Mouse (Mus musculus): ENCODE results near the gene AY358078. TPM values are rescaled to one million over a fixed set of nuclear protein-coding genes. Genes with fewer than 3 reads are reported as not detected.
"Not testable (repeated sequence)": the region's sequence is repeated elsewhere in the genome, so short reads cannot be mapped to it uniquely, and the experiment has no call there.

Gene AY358078
- polyA plus RNA-seq, 1 experiment from 2014 or later: not detected

DNA sequence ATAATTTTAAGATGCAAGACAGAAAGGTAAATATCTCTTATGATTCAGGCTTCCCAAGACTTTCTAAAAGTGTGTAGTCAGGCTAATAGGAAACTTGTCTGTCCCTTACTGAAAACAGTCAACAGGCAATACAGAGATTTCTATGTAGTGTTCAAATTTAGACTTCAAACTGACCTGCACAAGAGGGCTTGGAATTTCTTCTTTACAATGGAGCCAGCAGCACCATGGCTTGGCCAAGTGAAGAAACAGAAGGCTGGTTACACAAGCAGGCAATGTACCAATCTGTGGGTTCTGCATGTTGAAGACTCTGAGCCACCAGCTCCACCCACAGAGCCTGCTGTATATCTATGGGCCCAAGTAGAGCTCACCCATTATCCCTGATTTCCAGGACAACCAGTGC, 53.6 kb downstream of the AY358078 start, which contains the start of gene Ear6:
Gene Ear6, plus strand, starts transcription at position 301 of the 400 bp plus-strand sequence.
- no peaks in the 10 kb centered on the region for H3K9me3 ChIP-seq (replicated peaks; ENCODE audit: control insufficient read depth, low read length)
- H3K4me2 ChIP-seq (ENCODE audit: low read depth, low read length): no peak within 1 kb of the TSS
- H3K4me3 ChIP-seq (replicated peaks; ENCODE audit: low read length): no peak within 1 kb of the TSS
- no peaks in the 10 kb centered on the region for H3K27me3 ChIP-seq (ENCODE audit: control insufficient read depth, insufficient read depth, low read length)
- no peak within 1 kb of the TSS for H3K9ac ChIP-seq (ENCODE audit: low read length)
- H3K36me3 ChIP-seq (ENCODE audit: control insufficient read depth, insufficient read depth, low read length): no peaks in the 10 kb centered on the region
- no peaks in the 10 kb centered on the region for H3K4me1 ChIP-seq (ENCODE audit: control insufficient read depth, insufficient read depth, low read length)
- no peak for ATAC-seq (ENCODE audit: insufficient read depth, low FRiP score)
- no peak within 1 kb of the TSS for H3K27ac ChIP-seq (ENCODE audit: low read length)

DNA sequence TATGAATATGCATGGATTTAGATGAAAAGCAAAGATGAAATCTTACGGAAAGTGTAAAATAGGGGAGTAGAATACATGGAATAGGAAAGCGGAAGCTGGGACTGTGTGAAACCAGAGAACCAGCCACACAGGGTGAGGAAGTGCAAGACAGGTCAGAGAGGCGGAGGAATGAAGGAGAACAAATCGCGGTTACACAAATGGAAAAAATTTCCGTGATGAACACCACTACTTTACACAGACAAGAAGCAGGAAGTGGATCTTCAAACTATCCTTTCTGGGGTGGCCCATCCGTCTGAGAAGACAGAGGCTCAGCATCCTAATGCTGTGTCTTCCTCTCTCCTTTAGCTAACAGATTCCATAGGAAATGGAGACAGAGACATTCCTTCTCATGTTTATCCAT, 55.4 kb downstream of the AY358078 start:
- not testable (repeated sequence) for H3K9ac ChIP-seq (ENCODE audit: low read length); H3K9me3 ChIP-seq (replicated peaks; ENCODE audit: control insufficient read depth, low read length); H3K4me3 ChIP-seq (replicated peaks; ENCODE audit: low read length); H3K4me1 ChIP-seq (ENCODE audit: control insufficient read depth, insufficient read depth, low read length); H3K27ac ChIP-seq (ENCODE audit: low read length); ATAC-seq (ENCODE audit: insufficient read depth, low FRiP score); H3K36me3 ChIP-seq (ENCODE audit: control insufficient read depth, insufficient read depth, low read length); H3K4me2 ChIP-seq (ENCODE audit: low read depth, low read length); H3K27me3 ChIP-seq (ENCODE audit: control insufficient read depth, insufficient read depth, low read length)
- 71% methylated on average over 7 of the region's 7 CpGs for WGBS

DNA sequence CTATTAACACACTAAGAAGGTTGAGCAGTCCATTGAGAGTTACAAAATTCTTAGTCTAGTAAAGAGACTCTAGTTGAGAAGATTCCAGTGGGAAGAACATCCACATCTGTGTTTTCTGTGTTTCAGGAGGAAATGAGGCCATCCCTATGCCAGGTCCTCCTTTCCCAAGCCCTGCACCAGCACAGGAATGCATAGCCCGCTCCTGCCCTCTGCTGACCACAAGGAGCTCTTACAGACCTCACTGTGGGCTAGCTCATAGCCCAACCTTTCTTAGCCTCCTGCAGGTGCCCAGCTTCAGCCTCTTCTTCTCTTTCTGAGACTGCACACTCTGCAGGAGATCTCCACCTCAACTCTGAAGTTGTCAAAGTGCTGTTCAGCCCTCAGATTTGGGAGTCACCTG, 63.8 kb downstream of the AY358078 start:
- not testable (repeated sequence) for H3K27me3 ChIP-seq (ENCODE audit: control insufficient read depth, insufficient read depth, low read length); H3K4me2 ChIP-seq (ENCODE audit: low read depth, low read length); H3K9ac ChIP-seq (ENCODE audit: low read length); H3K4me3 ChIP-seq (replicated peaks; ENCODE audit: low read length); H3K4me1 ChIP-seq (ENCODE audit: control insufficient read depth, insufficient read depth, low read length); H3K9me3 ChIP-seq (replicated peaks; ENCODE audit: control insufficient read depth, low read length); H3K27ac ChIP-seq (ENCODE audit: low read length); H3K36me3 ChIP-seq (ENCODE audit: control insufficient read depth, insufficient read depth, low read length); ATAC-seq (ENCODE audit: insufficient read depth, low FRiP score)
- WGBS: 5% methylated on average over 1 of the region's 1 CpGs

DNA sequence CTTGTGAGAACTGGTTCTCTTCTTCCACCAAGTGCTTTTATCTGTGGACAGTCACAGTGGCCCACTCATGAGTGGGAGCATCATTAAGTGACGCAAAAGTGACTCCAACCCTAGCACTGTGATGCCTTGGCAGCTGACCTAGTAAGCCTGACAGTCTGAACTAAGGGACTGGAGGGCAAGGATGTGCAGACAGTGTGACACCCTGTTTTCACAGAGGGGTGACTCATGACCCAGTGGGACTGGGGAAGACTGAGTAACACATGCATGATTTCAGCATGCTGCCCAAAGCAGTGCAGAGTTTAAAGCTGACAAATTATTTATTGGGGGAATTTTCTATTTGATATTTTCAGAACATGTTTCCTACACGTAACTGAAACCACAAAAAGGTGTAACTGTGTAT, 70.9 kb downstream of the AY358078 start:
- no peaks in the 10 kb centered on the region for H3K9me3 ChIP-seq (replicated peaks; ENCODE audit: control insufficient read depth, low read length)
- no peak overlapping the region for H3K27ac ChIP-seq (ENCODE audit: low read length)
- no peak overlapping the region for H3K9ac ChIP-seq (ENCODE audit: low read length)
- H3K27me3 ChIP-seq (ENCODE audit: control insufficient read depth, insufficient read depth, low read length): 0 out of 2 replicates have a peak, but pooled peaks cover under 1% of the 10 kb centered on the region
- H3K4me3 ChIP-seq (replicated peaks; ENCODE audit: low read length): no peak overlapping the region
- no peaks in the 10 kb centered on the region for H3K4me1 ChIP-seq (ENCODE audit: control insufficient read depth, insufficient read depth, low read length)
- H3K4me2 ChIP-seq (ENCODE audit: low read depth, low read length): no peak overlapping the region
- H3K36me3 ChIP-seq (ENCODE audit: control insufficient read depth, insufficient read depth, low read length): no peaks in the 10 kb centered on the region
- 86% methylated on average over 2 of the region's 2 CpGs for WGBS
- no peak for ATAC-seq (ENCODE audit: insufficient read depth, low FRiP score)

DNA sequence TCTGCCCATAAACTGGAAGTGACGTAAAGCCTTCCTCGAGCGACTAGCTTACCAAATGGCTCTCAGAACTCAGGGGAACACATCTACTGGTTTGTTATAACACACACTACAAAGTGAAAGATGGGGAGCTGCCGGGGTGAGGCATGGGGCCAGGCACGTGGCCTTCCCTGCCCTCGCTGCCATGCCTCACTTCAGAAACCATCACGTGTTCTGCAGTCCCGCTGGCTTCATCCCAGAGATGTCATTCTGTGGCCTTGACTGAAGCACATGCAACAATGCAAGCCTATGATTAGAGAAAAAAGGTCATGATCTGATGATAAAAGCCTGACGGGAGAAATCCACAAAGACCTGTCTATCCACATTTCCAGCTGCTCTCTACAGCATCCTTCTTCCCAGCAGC, 71.9 kb downstream of the AY358078 start:
- Histone ChIP-seq H3K27ac (ENCODE audit: low read length) (no peak overlapping the region), H3K4me2 (ENCODE audit: low read depth, low read length) (no peak overlapping the region), H3K27me3 (ENCODE audit: control insufficient read depth, insufficient read depth, low read length) (0 out of 2 replicates have a peak, but pooled peaks cover 3% of the 10 kb centered on the region), H3K4me3 (replicated peaks; ENCODE audit: low read length) (no peak overlapping the region), H3K36me3 (ENCODE audit: control insufficient read depth, insufficient read depth, low read length) (no peaks in the 10 kb centered on the region), H3K9me3 (replicated peaks; ENCODE audit: control insufficient read depth, low read length) (no peaks in the 10 kb centered on the region), H3K4me1 (ENCODE audit: control insufficient read depth, insufficient read depth, low read length) (no peaks in the 10 kb centered on the region), H3K9ac (ENCODE audit: low read length) (no peak overlapping the region)
- no peak for ATAC-seq (ENCODE audit: insufficient read depth, low FRiP score)
- 70% methylated on average over 9 of the region's 9 CpGs for WGBS

Small RNAs within 50 kb of the gene (microRNA-seq; reads per million reads assigned to microRNA genes)
- not detected for gene Gm27375

Other genes starting within 250 kb of the AY358078 start
- gene Gm5622, start 247.3 kb upstream of the AY358078 start, polyA plus RNA-seq (2015; fragmentation: Nextera tagmentation; extraction: Ambion mirVana): not detected in 2 replicates
- not detected in 2 replicates for gene Gm17175, start 226.0 kb upstream of the AY358078 start, polyA plus RNA-seq (2015; fragmentation: Nextera tagmentation; extraction: Ambion mirVana)
- gene Gm17174, start 207.9 kb upstream of the AY358078 start, polyA plus RNA-seq (2015; fragmentation: Nextera tagmentation; extraction: Ambion mirVana): not detected in 2 replicates
- not detected in 2 replicates for gene Gm17078, start 188.7 kb upstream of the AY358078 start, polyA plus RNA-seq (2015; fragmentation: Nextera tagmentation; extraction: Ambion mirVana)
- not detected in 2 replicates for gene Gm4181, start 164.4 kb upstream of the AY358078 start, polyA plus RNA-seq (2015; fragmentation: Nextera tagmentation; extraction: Ambion mirVana)
- not detected in 2 replicates for gene Gm17079, start 104.6 kb upstream of the AY358078 start, polyA plus RNA-seq (2015; fragmentation: Nextera tagmentation; extraction: Ambion mirVana)
- not detected in 2 replicates for gene Gm5800, start 82.9 kb upstream of the AY358078 start, polyA plus RNA-seq (2015; fragmentation: Nextera tagmentation; extraction: Ambion mirVana)
- gene Ang4, start 26.5 kb upstream of the AY358078 start, polyA plus RNA-seq (2015; fragmentation: Nextera tagmentation; extraction: Ambion mirVana): 0.66 TPM in 1 of 2 replicates, not detected in the other
- gene Ear6, start 53.7 kb downstream of the AY358078 start, polyA plus RNA-seq (2015; fragmentation: Nextera tagmentation; extraction: Ambion mirVana): 0.19 and 0.79 TPM in 2 replicates
- gene Mettl17, start 84.8 kb downstream of the AY358078 start, polyA plus RNA-seq (2015; fragmentation: Nextera tagmentation; extraction: Ambion mirVana): 49.7 and 57.7 TPM in 2 replicates
- gene Slc39a2, start 92.8 kb downstream of the AY358078 start, polyA plus RNA-seq (2015; fragmentation: Nextera tagmentation; extraction: Ambion mirVana): 0.89 and 0.98 TPM in 2 replicates
- gene Ndrg2, start 114.1 kb downstream of the AY358078 start, polyA plus RNA-seq (2015; fragmentation: Nextera tagmentation; extraction: Ambion mirVana): 125 and 143 TPM in 2 replicates
- not detected in 2 replicates for gene Tppp2, start 118.4 kb downstream of the AY358078 start, polyA plus RNA-seq (2015; fragmentation: Nextera tagmentation; extraction: Ambion mirVana)
- not detected in 2 replicates for gene Rnase13, start 122.7 kb downstream of the AY358078 start, polyA plus RNA-seq (2015; fragmentation: Nextera tagmentation; extraction: Ambion mirVana)
- 81.9 and 92.6 TPM in 2 replicates for gene Arhgef40, start 184.7 kb downstream of the AY358078 start, polyA plus RNA-seq (2015; fragmentation: Nextera tagmentation; extraction: Ambion mirVana)
- 8.0 and 12.8 TPM in 2 replicates for gene Tmem253, start 215.6 kb downstream of the AY358078 start, polyA plus RNA-seq (2015; fragmentation: Nextera tagmentation; extraction: Ambion mirVana)
- gene Zfp219, start 220.7 kb downstream of the AY358078 start, polyA plus RNA-seq (2015; fragmentation: Nextera tagmentation; extraction: Ambion mirVana): 23.1 and 24.4 TPM in 2 replicates
- gene Olfr221, start 242.4 kb downstream of the AY358078 start, polyA plus RNA-seq (2015; fragmentation: Nextera tagmentation; extraction: Ambion mirVana): not detected in 2 replicates